Mouse (Mus musculus) kidney, postnatal 0 days (tissue): ENCODE data around the gene Atf5. TPM values are rescaled to one million over a fixed set of nuclear protein-coding genes. Genes with fewer than 3 reads are reported as not detected.

ENCODE experiments used
- ATAC-seq: fragments of 200-750 bp; cut with Nextera tagmentation; replicated peaks from 2 replicates; pipeline ENCODE4 v1.8.0; 2017; ENCODE audit warnings: low read depth, moderate number of reproducible peaks, moderate TSS enrichment, moderate library complexity; ENCODE audit not compliant: low FRiP score
- DNase-seq: peaks from one replicate; pipeline ENCODE4 v3.0.0-alpha.2; 2016; ENCODE audit warnings: low spot score
- H3K27ac ChIP-seq: fragments of 300-500 bp; sonication (generic); 2 replicates; pipeline ENCODE4 v1.5.1; 2014; ENCODE audit warnings: mild to moderate bottlenecking
- H3K27me3 ChIP-seq: fragments of 300-500 bp; sonication (generic); 2 replicates; pipeline ENCODE4 v1.6.1; 2014; ENCODE audit warnings: low read length, mixed read lengths; ENCODE audit not compliant: insufficient read depth
- H3K36me3 ChIP-seq: fragments of 300-500 bp; sonication (generic); 2 replicates; pipeline ENCODE4 v1.6.1; 2014; ENCODE audit warnings: low read length, mixed read lengths; ENCODE audit not compliant: insufficient read depth
- H3K4me1 ChIP-seq: fragments of 300-500 bp; sonication (generic); replicated peaks from 2 replicates; pipeline ENCODE4 v1.6.1; 2014; ENCODE audit warnings: antibody characterized with exemption, low read length, mixed read lengths; ENCODE audit not compliant: insufficient read depth
- H3K4me2 ChIP-seq: fragments of 300-500 bp; sonication (generic); 2 replicates; pipeline ENCODE4 v1.6.1; 2014; ENCODE audit warnings: mild to moderate bottlenecking, low read length, moderate library complexity, mixed read lengths
- H3K4me3 ChIP-seq: fragments of 300-500 bp; sonication (generic); replicated peaks from 2 replicates; pipeline ENCODE4 v1.5.1; 2014; ENCODE audit warnings: low read depth, low read length
- H3K9ac ChIP-seq: fragments of 300-500 bp; sonication (generic); 2 replicates; pipeline ENCODE4 v1.6.1; 2014; ENCODE audit warnings: low read depth, low read length
- H3K9me3 ChIP-seq: fragments of 300-500 bp; sonication (generic); replicated peaks from 2 replicates; pipeline ENCODE4 v1.6.1; 2016; ENCODE audit warnings: low read length, inconsistent platforms, mixed read lengths
- CTCF ChIP-seq: IDR thresholded peaks from 2 replicates; pipeline ENCODE4 v1.5.1; 2016; ENCODE audit warnings: antibody characterized with exemption, low read depth, mild to moderate bottlenecking, moderate library complexity
- WGBS: fragments of 180-500 bp; shearing (Covaris S2); extraction: QIAGEN DNeasy Blood & Tissue Kit; methylation state at CpG from one replicate; pipeline ENCODE4 v1.1.7; 2014; 5-methylcytosine and 5-hydroxymethylcytosine counted together
- polyA plus RNA-seq: library from polyadenylated mRNA; unstranded; fragments of >200 nt; fragmentation: Nextera tagmentation; extraction: Ambion mirVana; gene quantifications from 2 replicates; pipeline ENCODE4 v1.2.1, GENCODE M21; 2015

Atf5 gene
- polyA plus RNA-seq, 1 experiment from 2014 or later: 5.3 TPM

DNA sequence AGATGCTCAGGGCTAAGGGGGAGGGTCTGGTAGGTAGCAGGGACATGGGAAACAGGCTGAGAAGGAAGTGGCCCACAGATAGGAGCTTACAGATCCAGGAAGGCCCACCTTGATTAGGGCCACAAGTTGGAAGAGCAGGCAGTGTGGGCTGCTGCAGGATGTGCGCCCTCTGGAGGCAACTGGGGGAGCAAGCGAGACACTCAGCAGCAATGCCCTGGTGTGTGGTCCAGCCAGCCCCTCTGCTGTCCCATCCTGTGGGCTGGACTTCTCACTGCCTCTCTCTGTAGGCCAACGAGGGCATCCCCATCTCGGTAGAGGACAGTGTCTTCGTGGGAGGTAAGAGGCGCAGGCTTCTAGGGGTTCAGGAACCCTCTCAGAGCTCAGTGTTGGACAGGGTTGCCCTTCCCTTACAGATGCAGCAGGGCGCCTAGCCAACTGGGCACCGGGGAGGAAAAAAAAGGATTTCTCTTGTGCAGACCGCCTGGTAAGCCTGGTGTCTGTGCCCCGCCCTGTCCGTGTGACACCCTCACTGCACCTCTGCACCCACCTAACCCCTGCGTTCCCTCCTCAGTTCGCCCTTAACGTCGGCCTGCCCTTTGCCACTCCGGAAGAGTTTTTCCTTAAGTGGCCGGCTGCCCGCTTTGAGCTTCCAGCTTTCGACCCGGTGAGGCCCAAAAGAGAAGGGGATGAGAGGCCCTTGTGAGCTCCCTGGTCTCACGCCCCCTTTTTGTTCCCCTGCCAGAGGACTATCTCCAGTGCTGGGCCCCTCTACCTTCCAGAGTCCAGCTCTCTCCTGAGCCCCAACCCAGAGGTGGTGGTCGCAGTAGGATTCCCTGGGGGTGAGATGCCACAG, 44.3 kb upstream of the Atf5 start:
- Histone ChIP-seq H3K4me3 (no peak overlapping the region), H3K4me1 (peaks cover 14% of the 10 kb centered on the region), H3K9ac (no peak overlapping the region), H3K27me3 (no peaks in the 10 kb centered on the region), H3K9me3 (no peaks in the 10 kb centered on the region), H3K27ac (peak overlapping the region; percentile 56), H3K4me2 (no peak overlapping the region), H3K36me3 (peaks cover 36% of the 10 kb centered on the region)
- peak; percentile 88 for TF ChIP-seq CTCF
- ATAC-seq (peak; percentile 36; the same call in 1 of the 2 replicates), DNase-seq (peak; percentile 90)
- 53% methylated on average over 22 of the region's 22 CpGs for WGBS

DNA sequence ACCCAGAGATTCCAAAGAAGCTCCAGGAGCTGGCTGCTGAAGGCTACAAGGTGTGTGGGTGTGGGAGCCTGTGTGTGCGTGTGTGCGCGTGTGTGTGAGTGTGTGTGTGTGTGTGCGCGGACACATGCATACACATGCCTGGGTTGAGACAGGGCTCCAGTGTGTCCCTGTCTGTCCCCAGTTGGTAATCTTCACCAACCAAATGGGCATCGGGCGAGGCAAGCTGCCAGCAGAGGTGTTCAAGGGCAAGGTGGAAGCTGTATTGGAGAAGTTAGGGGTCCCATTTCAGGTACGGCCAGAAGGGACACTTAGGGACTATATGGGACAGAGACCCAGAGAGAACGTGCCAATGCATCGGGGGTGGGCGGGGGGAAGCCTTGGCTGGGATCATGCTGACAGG, 43.4 kb upstream of the Atf5 start:
- Histone ChIP-seq H3K4me3 (no peak overlapping the region), H3K36me3 (peaks cover 27% of the 10 kb centered on the region), H3K9ac (no peak overlapping the region), H3K9me3 (no peaks in the 10 kb centered on the region), H3K27ac (no peak overlapping the region), H3K4me1 (peaks cover 18% of the 10 kb centered on the region), H3K4me2 (no peak overlapping the region), H3K27me3 (no peaks in the 10 kb centered on the region)
- TF ChIP-seq CTCF: no peak
- DNase-seq: no peak
- WGBS: 90% methylated on average over 11 of the region's 11 CpGs
- no peak for ATAC-seq

DNA sequence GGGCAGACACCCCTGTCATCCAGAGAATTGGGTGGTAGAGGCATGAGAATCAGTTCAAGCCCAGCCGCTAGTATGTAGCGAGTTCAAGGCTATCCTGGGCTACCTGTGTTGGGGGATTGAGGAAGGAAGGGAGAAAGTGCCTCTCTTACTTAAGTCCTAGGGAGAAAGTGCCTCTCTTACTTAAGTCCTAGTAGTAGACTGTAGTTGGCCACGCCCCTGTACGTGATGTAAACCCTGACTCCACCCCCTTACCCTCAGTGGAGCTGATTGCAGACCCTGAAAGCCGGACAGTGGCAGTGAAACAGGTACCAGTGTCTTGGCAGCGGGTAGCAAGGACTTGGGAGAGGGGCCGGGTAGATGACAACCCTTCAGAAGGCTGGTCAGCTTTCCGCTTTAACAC, 41.4 kb upstream of the Atf5 start:
- Histone ChIP-seq H3K4me1 (peaks cover 28% of the 10 kb centered on the region), H3K9me3 (no peaks in the 10 kb centered on the region), H3K27ac (peak overlapping the region; percentile 92), H3K9ac (peak overlapping the region; percentile 82), H3K4me2 (peak overlapping the region; percentile 92), H3K27me3 (no peaks in the 10 kb centered on the region), H3K4me3 (peak overlapping the region; percentile 73), H3K36me3 (peaks cover 10% of the 10 kb centered on the region)
- TF ChIP-seq CTCF: no peak
- WGBS: 34% methylated on average over 8 of the region's 8 CpGs
- ATAC-seq (no peak), DNase-seq (peak; percentile 76)

DNA sequence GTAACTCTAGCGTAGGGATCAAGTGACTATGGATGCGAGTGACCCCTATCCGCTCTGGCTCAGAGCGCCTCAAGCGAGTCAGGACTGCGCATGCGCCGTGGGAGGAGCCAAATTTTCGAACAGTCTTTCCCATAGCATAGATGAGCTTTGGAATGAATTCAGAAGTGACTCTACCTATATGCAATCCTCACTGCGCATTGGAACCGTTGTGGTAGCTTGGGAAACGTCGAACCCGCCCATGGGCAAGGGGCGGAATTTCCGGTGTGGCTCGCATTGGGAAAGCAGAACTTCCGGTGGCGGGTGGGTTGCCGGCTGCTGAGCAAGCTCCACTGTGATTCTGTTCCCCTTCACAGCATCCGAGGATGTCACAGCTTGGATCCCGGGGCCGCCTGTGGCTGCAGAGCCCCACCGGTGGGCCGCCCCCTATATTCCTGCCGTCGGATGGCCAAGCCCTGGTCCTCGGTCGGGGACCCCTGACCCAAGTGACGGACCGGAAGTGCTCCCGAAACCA, 40.6 kb upstream of the Atf5 start, which contains the start of gene Pnkp:
Gene Pnkp (plus strand): TSS at position 98 of the 511 bp plus-strand sequence.
- Histone ChIP-seq H3K27me3 (no peaks in the 10 kb centered on the region), H3K9me3 (no peaks in the 10 kb centered on the region), H3K27ac (peak within 1 kb of the TSS; percentile 92), H3K4me3 (peak within 1 kb of the TSS; percentile 73), H3K4me1 (peaks cover 28% of the 10 kb centered on the region), H3K9ac (peak within 1 kb of the TSS; percentile 82), H3K4me2 (peak within 1 kb of the TSS; percentile 92), H3K36me3 (0 out of 2 replicates have a peak, but pooled peaks cover 2% of the 10 kb centered on the region)
- TF ChIP-seq CTCF: peak; percentile 10; the same call in 1 of the 2 replicates
- WGBS: under 1% methylated on average over 32 of the region's 32 CpGs
- DNase-seq (peak; percentile 90), ATAC-seq (peak; percentile 3; the same call in 1 of the 2 replicates)

DNA sequence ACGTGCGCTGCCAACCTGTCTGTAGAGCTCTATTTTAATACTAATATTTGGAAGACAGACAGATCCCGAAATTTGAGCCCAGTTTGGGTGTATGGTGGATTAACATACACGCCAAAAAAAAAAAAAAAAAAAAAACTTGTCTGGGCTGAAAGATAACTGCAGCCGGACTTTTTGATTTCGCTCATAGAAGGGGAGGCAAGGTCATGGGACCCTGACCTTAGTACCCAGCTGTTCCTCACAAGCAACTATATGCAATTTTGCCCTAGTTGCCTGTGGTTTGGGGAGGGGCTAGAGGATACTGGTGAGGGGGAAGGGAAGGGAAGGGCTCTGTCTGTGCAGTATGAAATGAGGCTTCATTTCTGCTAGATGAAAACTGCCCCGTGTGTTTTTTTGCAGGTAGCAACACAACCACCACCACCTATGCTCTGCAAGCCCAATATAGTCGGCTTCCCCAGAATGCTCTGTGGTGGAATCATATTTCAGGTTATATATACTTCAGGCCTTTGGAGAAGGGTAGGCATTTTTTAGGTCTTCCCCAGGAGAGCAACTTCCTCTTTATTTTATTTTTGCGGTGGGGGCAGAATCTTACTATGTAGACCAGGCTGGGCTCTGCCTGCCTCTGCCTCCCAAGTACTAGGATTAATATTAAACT, 39.9 kb upstream of the Atf5 start:
- Histone ChIP-seq H3K27me3 (no peaks in the 10 kb centered on the region), H3K9ac (no peak overlapping the region), H3K4me2 (peak overlapping the region; percentile 92), H3K9me3 (no peaks in the 10 kb centered on the region), H3K4me1 (peaks cover 28% of the 10 kb centered on the region), H3K27ac (peak overlapping the region; percentile 92), H3K4me3 (peak overlapping the region; percentile 73; the same call in 1 of the 2 replicates), H3K36me3 (no peaks in the 10 kb centered on the region)
- no peak for TF ChIP-seq CTCF
- ATAC-seq (no peak), DNase-seq (no peak)
- 59% methylated on average over 9 of the region's 9 CpGs for WGBS

DNA sequence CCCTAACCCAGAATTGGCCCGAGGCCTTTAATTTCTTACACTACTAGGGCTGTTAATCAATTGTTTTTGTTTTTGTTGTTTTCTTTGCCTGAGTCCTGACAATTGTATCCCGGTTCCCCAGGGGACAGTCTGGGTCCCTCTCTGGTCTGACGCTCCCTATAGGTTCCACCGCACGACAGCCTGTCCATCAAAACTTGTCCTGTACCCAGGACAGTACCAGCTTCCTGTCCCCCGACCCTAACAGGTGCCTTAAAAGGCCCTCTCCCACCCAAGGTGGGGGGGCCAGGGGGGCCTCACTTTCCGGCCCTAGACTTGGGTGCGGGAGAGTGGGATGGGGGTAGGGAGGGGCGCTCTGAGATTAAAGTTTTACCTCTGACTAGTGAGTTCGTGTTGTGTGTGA, 38.6 kb upstream of the Atf5 start:
- 35% methylated on average over 10 of the region's 10 CpGs for WGBS
- Histone ChIP-seq H3K27me3 (no peaks in the 10 kb centered on the region), H3K9me3 (no peaks in the 10 kb centered on the region), H3K4me2 (peak overlapping the region; percentile 90), H3K4me1 (peaks cover 35% of the 10 kb centered on the region), H3K4me3 (peak overlapping the region; percentile 47), H3K9ac (peak overlapping the region; percentile 54), H3K36me3 (no peaks in the 10 kb centered on the region), H3K27ac (peak overlapping the region; percentile 96)
- DNase-seq (no peak), ATAC-seq (peak; percentile 1; the same call in 1 of the 2 replicates)
- no peak for TF ChIP-seq CTCF
